In genomic region chr4:125929122-125929772, GRCm38 (mm10) we compare ENCODE assay signal across 12 mouse cellular contexts.
A peak's percentile ranks its signal among the peaks of the same experiment; 100 is the strongest.
DNase-seq lines count a peak whose midpoint lies in the region; ATAC-seq and TF ChIP-seq lines count a peak whose summit lies in the region.
"Had no signal": no experiment of that assay in that cellular context is flagged by ENCODE, and none has a peak within 500 bp of the region (broad histone marks: within the 10 kb centered on the region; RNA-seq: fewer than 3 reads in every experiment).

No protein-coding gene starts in this region.

- no peaks in the 10 kb centered on the region for H3K9me3 ChIP-seq in kidney, postnatal 0 days (replicated peaks; ENCODE audit: low read length)
- H3K9me3 ChIP-seq: heart, embryonic 12.5 days; limb, embryonic 10.5 days had no signal

- H3K9ac ChIP-seq in kidney, postnatal 0 days (ENCODE audit: low read depth, low read length): no peak overlapping the region
- H3K9ac ChIP-seq: heart, embryonic 12.5 days had no signal

- H3K27ac ChIP-seq in kidney, postnatal 0 days: no peak overlapping the region
- no peak overlapping the region for H3K27ac ChIP-seq in thymus, adult 2 months (ENCODE audit: control insufficient read depth, insufficient read depth, low read length)
- H3K27ac ChIP-seq: limb, embryonic 10.5 days had no signal

- WGBS in kidney, postnatal 0 days: 38% methylated on average over 17 of the region's 17 CpGs
- WGBS in thymus, adult 2 months: 56% methylated on average over 17 of the region's 17 CpGs

- 0 out of 2 replicates have a peak, but pooled peaks cover 4% of the 10 kb centered on the region for H3K4me1 ChIP-seq in kidney, postnatal 0 days (replicated peaks; ENCODE audit: insufficient read depth, low read length)
- H3K4me1 ChIP-seq in thymus, adult 2 months (replicated peaks; ENCODE audit: control insufficient read depth, insufficient read depth, low read length): no peaks in the 10 kb centered on the region
- H3K4me1 ChIP-seq: heart, embryonic 12.5 days had no signal

- TF ChIP-seq POLR2A in thymus, adult 2 months (IDR thresholded peaks at IDR 0.05; ENCODE audit: control insufficient read depth, extremely low read depth, insufficient read depth, low read length, poor library complexity): no peak

- no peak overlapping the region for H3K4me2 ChIP-seq in kidney, postnatal 0 days (ENCODE audit: low read length)
- H3K4me2 ChIP-seq: heart, embryonic 12.5 days had no signal

- DNase-seq in embryo, embryonic 10 days (ENCODE audit: low spot score): peak; percentile 26
- DNase-seq in embryo, embryonic 9.5 days (ENCODE audit: extremely low spot score): no peak
- DNase-seq in kidney, postnatal 0 days (ENCODE audit: low spot score): peak; percentile 56
- no peak for DNase-seq in kidney, adult 9 months
- peak; percentile 5 for DNase-seq in thymus, adult 2 months
- no peak for DNase-seq in thymus, adult 18-20 months
- DNase-seq in thymus, postnatal 4 days: peak; percentile 28
- no peak for DNase-seq in adrenal gland, postnatal 14 days
- DNase-seq: cerebellum, postnatal 36 days; gastrocnemius, postnatal 14 days had no signal

- TF ChIP-seq CTCF in kidney, postnatal 0 days (IDR thresholded peaks at IDR 0.05; ENCODE audit: low read depth): no peak
- TF ChIP-seq CTCF in thymus, adult 2 months (IDR thresholded peaks at IDR 0.05; ENCODE audit: borderline replicate concordance, control insufficient read depth, extremely low read depth, insufficient read depth, low read length, poor library complexity): no peak

- peak; percentile 71; the same call in 1 of the 2 replicates for ATAC-seq in kidney, postnatal 0 days (replicated peaks; ENCODE audit: low FRiP score, low read depth)

- H3K4me3 ChIP-seq in kidney, postnatal 0 days (replicated peaks; ENCODE audit: low read depth, low read length): no peak overlapping the region
- H3K4me3 ChIP-seq in thymus, adult 2 months (ENCODE audit: control insufficient read depth, insufficient read depth, low read length): no peak overlapping the region
- H3K4me3 ChIP-seq: heart, embryonic 12.5 days; limb, embryonic 10.5 days had no signal

- no peaks in the 10 kb centered on the region for H3K36me3 ChIP-seq in kidney, postnatal 0 days (ENCODE audit: insufficient read depth, low read length)
- H3K36me3 ChIP-seq in thymus, adult 2 months (ENCODE audit: control insufficient read depth, insufficient read depth, low read length): no peaks in the 10 kb centered on the region
- H3K36me3 ChIP-seq: heart, embryonic 12.5 days; limb, embryonic 10.5 days had no signal

- no peaks in the 10 kb centered on the region for H3K27me3 ChIP-seq in kidney, postnatal 0 days (ENCODE audit: insufficient read depth, low read length)
- no peaks in the 10 kb centered on the region for H3K27me3 ChIP-seq in thymus, adult 2 months (ENCODE audit: control insufficient read depth, insufficient read depth, low read length)

Comparison
In these comparisons a context has a peak if more than half of its experiments do, and no peak if none do; other contexts are left out.
1. DNase-seq: peak in embryo, embryonic 10 days (single experiment), kidney, postnatal 0 days (single experiment), thymus, adult 2 months (single experiment) and thymus, postnatal 4 days (single experiment); none in embryo, embryonic 9.5 days (single experiment), kidney, adult 9 months (single experiment), thymus, adult 18-20 months (0 of 2) and adrenal gland, postnatal 14 days (single experiment).